8 mouse cellular contexts compared by ENCODE assay signal in the genomic region with DNA sequence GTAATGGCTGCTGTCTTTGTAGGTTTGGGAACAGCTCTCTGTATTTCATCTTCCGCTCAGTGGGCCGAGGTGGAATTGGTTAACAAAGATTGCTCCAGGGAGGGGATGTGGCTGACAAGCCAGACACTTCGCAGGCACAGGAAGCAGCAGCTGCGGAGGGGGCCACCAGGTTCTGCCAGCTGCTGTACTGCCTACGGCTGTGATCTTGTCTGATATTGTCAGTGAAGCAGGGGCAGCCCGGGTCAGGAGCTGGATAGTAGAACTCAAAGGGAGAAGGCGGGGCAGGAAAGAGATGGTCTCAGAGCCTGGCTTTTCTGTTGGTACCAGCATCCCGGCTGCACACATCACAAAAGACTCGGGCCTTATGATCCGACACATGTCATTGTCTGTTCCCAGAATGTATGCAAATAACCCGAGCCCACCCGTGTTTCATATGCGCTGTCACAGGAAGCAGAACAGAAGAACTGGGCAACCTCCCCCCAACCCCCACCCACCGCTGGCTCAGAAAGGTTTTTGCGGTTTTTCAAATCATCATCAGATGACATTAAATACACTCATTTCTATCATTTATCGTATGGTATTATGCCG. TPM values are rescaled to one million over a fixed set of nuclear protein-coding genes. Genes with fewer than 3 reads are reported as not detected.
DNase-seq lines count a peak whose midpoint lies in the region; ATAC-seq and TF ChIP-seq lines count a peak whose summit lies in the region.

No protein-coding gene starts in this region.

- peak overlapping the region; percentile 18; the same call in 1 of the 2 replicates for H3K27ac ChIP-seq in hindbrain, postnatal 0 days

- peak; percentile 55; the same call in 1 of the 2 replicates for ATAC-seq in hindbrain, postnatal 0 days
- ATAC-seq in erythroblast, adult 5-6 weeks (replicated peaks; ENCODE audit: low FRiP score, poor library complexity, severe bottlenecking), result no peak

- H3K36me3 ChIP-seq in hindbrain, postnatal 0 days (ENCODE audit: insufficient read depth, low read length), result no peaks in the 10 kb centered on the region

- peaks cover 21% of the 10 kb centered on the region; the same call in 1 of the 2 replicates for H3K4me1 ChIP-seq in hindbrain, postnatal 0 days (ENCODE audit: insufficient read depth, low read length)

- peak; percentile 51 to 66 for DNase-seq in cerebellum, postnatal 10 days
- no peak for DNase-seq in cerebellum, adult 11 months
- DNase-seq in 416B (ENCODE audit: low read depth), result peak; percentile 61
- DNase-seq in embryo, embryonic 11 days, result peak; percentile 68
- DNase-seq in hindbrain, postnatal 0 days (ENCODE audit: low spot score), result peak; percentile 64
- DNase-seq in neural tube, embryonic 10.5 days (ENCODE audit: extremely low spot score, low spot score), result peak; percentile 57
- no peak for DNase-seq in urinary bladder, postnatal 4 days (ENCODE audit: low spot score in 2 of 2)

- no peak overlapping the region for H3K4me2 ChIP-seq in hindbrain, postnatal 0 days (ENCODE audit: low read depth, low read length)

- H3K27me3 ChIP-seq in hindbrain, postnatal 0 days (ENCODE audit: insufficient read depth, low read length), result no peaks in the 10 kb centered on the region

- WGBS in hindbrain, postnatal 0 days, result 18% methylated on average over 17 of the region's 17 CpGs

- no peak overlapping the region for H3K9ac ChIP-seq in hindbrain, postnatal 0 days (replicated peaks; ENCODE audit: low read length)

- H3K4me3 ChIP-seq in hindbrain, postnatal 0 days (ENCODE audit: low read length), result no peak overlapping the region

- no peak for TF ChIP-seq CTCF in hindbrain, postnatal 0 days (IDR thresholded peaks at IDR 0.05; ENCODE audit: low read depth)

- H3K9me3 ChIP-seq in hindbrain, postnatal 0 days (ENCODE audit: low read length), result no peaks in the 10 kb centered on the region

RNA-seq across cellular contexts. Expression of a gene that starts 6.4 kb away (rescaled TPM):
- total RNA-seq in hindbrain, postnatal 0 days (2014; rRNA removed), result 2.8 and 6.8 TPM in 2 replicates
- polyA plus RNA-seq in hindbrain, postnatal 0 days (2015; fragmentation: Nextera tagmentation; extraction: Ambion mirVana), result 4.4 and 4.6 TPM in 2 replicates
- not detected in 2 replicates for total RNA-seq in erythroblast, adult 5-6 weeks (2015; ENCODE audit: low replicate concordance)
- not detected in 2 replicates for total RNA-seq in erythroblast, adult 5-6 weeks (2017; ENCODE audit: low replicate concordance)

RNA-seq across cellular contexts. Expression of a gene that starts 43.1 kb away (rescaled TPM):
- 175 and 177 TPM in 2 replicates for total RNA-seq in hindbrain, postnatal 0 days (2014; rRNA removed)
- 113 and 127 TPM in 2 replicates for polyA plus RNA-seq in hindbrain, postnatal 0 days (2015; fragmentation: Nextera tagmentation; extraction: Ambion mirVana)
- total RNA-seq in erythroblast, adult 5-6 weeks (2015; ENCODE audit: low replicate concordance), result not detected in 2 replicates
- not detected in 2 replicates for total RNA-seq in erythroblast, adult 5-6 weeks (2017; ENCODE audit: low replicate concordance)

Comparison
In these comparisons a context has a peak if more than half of its experiments do, and no peak if none do; other contexts are left out.
1. DNase-seq: peak in cerebellum, postnatal 10 days (2 of 2), 416B (single experiment), embryo, embryonic 11 days (single experiment), hindbrain, postnatal 0 days (single experiment) and neural tube, embryonic 10.5 days (single experiment); none in cerebellum, adult 11 months (single experiment) and urinary bladder, postnatal 4 days (0 of 2).
2. RNA of a gene that starts 43.1 kb away (total RNA-seq): 175 to 177 TPM in hindbrain, postnatal 0 days; not detected in erythroblast, adult 5-6 weeks; every median in the first group is over 100 times any median in the second.